Mouse (Mus musculus): ENCODE measurements around the gene Arhgef1. TPM values are rescaled to one million over a fixed set of nuclear protein-coding genes. Genes with fewer than 3 reads are reported as not detected.

The Arhgef1 gene
- polyA plus RNA-seq, 1 experiment: 84.4 TPM

DNA sequence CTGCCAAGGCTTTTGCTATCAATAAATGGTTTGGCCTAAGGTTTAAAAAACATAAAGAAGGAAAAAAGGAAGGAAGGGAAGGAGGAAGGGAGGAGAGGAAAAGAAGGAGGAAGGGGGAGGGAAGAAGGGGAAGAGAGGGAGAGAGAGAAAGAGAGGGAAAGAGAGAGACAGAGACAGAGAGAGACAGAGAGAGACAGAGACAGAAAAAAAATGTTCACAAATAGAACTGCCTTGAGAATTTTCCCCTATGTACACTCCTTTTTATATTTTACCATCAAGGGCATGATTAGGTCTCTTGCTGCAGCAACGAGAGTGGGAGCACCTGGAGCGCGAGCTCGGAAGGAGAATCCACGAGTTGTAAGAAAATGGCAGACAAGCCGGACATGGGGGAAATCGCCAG lies 40.8 kb upstream of the Arhgef1 start, which contains the start of gene Gm9844:
Gm9844 (plus strand) TSS at position 301 of the 400 bp plus-strand sequence.
- no peaks in the 10 kb centered on the region for H3K79me2 ChIP-seq (ENCODE audit: control insufficient read depth, insufficient read depth)
- H3K79me3 ChIP-seq (ENCODE audit: low read depth): no peaks in the 10 kb centered on the region
- no peaks in the 10 kb centered on the region for H3K27me3 ChIP-seq (ENCODE audit: control insufficient read depth, insufficient read depth, insufficient read length)
- H3ac ChIP-seq (ENCODE audit: control insufficient read depth, insufficient read length, low read depth): no peak within 1 kb of the TSS
- TF ChIP-seq MYOG (IDR thresholded peaks at IDR 0.05; ENCODE audit: control insufficient read depth, extremely low read depth, insufficient read length): no peak
- no peak for TF ChIP-seq CTCF (IDR thresholded peaks at IDR 0.05; ENCODE audit: control insufficient read depth, insufficient read depth, insufficient read length)
- TF ChIP-seq USF1 (IDR thresholded peaks at IDR 0.05; ENCODE audit: low read depth): no peak
- TF ChIP-seq CEBPB (IDR thresholded peaks at IDR 0.05; ENCODE audit: low read depth): no peak
- no peak for TF ChIP-seq FOSL1 (IDR thresholded peaks at IDR 0.05; ENCODE audit: insufficient read depth, low read length, poor library complexity, severe bottlenecking)
- TF ChIP-seq MYOD1 (IDR thresholded peaks at IDR 0.05; ENCODE audit: control insufficient read depth, insufficient read length, low read depth): no peak
- no peak for TF ChIP-seq MAX (IDR thresholded peaks at IDR 0.05)
- H3K4me3 ChIP-seq (ENCODE audit: insufficient read depth, poor library complexity, severe bottlenecking): no peak within 1 kb of the TSS
- H3K36me3 ChIP-seq (ENCODE audit: control insufficient read depth, insufficient read depth): no peaks in the 10 kb centered on the region

DNA sequence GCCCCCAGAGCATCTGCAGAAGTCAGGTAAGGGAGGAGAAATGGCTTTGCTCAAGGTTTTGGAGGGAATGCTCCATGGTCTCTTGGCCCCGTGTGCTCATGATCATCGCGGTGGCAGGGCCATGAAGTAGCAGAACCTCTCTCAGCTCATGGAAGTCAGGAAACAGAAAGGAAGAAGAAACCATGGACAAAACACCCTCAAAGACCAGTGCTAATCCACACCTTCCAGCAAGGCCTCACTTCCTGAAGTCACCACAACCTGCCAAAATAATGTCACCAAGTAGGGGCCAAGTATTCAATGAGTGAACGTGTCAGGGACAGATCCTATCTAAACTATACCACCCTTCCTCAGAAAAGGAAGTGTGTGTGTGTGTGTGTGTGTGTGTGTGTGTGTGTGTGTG lies 39.9 kb upstream of the Arhgef1 start:
- no peak overlapping the region for H3ac ChIP-seq (ENCODE audit: control insufficient read depth, insufficient read length, low read depth)
- no peaks in the 10 kb centered on the region for H3K79me2 ChIP-seq (ENCODE audit: control insufficient read depth, insufficient read depth)
- no peaks in the 10 kb centered on the region for H3K27me3 ChIP-seq (ENCODE audit: control insufficient read depth, insufficient read depth, insufficient read length)
- H3K79me3 ChIP-seq (ENCODE audit: low read depth): no peaks in the 10 kb centered on the region
- TF ChIP-seq CTCF (IDR thresholded peaks at IDR 0.05; ENCODE audit: control insufficient read depth, insufficient read depth, insufficient read length) (no peak), MYOD1 (IDR thresholded peaks at IDR 0.05; ENCODE audit: control insufficient read depth, insufficient read length, low read depth) (no peak), MYOG (IDR thresholded peaks at IDR 0.05; ENCODE audit: control insufficient read depth, extremely low read depth, insufficient read length) (no peak), USF1 (IDR thresholded peaks at IDR 0.05; ENCODE audit: low read depth) (no peak), MAX (IDR thresholded peaks at IDR 0.05) (no peak), FOSL1 (IDR thresholded peaks at IDR 0.05; ENCODE audit: insufficient read depth, low read length, poor library complexity, severe bottlenecking) (no peak), CEBPB (IDR thresholded peaks at IDR 0.05; ENCODE audit: low read depth) (no peak)
- no peak overlapping the region for H3K4me3 ChIP-seq (ENCODE audit: insufficient read depth, poor library complexity, severe bottlenecking)
- H3K36me3 ChIP-seq (ENCODE audit: control insufficient read depth, insufficient read depth): no peaks in the 10 kb centered on the region

DNA sequence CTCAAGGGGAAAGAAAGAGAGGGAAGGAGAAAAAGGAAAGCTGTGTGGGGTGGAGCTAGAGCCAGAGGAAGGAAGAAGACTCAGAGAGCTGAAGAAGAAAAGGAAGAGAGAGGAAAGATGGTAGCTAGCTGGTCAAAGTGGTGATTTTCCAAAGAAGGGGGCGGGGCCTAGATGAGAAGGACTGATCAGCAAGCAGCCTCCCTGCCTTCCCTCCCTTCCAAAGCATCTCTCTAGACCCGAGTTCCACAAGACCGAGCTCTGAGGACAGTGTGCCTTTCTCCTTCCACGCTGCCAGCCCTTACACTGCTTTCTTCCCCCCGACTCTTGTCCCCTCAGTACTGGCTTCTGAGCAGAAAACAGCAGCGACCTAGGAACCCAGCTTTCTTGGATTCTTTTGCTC lies 38.6 kb upstream of the Arhgef1 start:
- H3ac ChIP-seq (ENCODE audit: control insufficient read depth, insufficient read length, low read depth): no peak overlapping the region
- no peak for TF ChIP-seq CEBPB (IDR thresholded peaks at IDR 0.05; ENCODE audit: low read depth)
- no peak for TF ChIP-seq MAX (IDR thresholded peaks at IDR 0.05)
- no peak for TF ChIP-seq CTCF (IDR thresholded peaks at IDR 0.05; ENCODE audit: control insufficient read depth, insufficient read depth, insufficient read length)
- TF ChIP-seq FOSL1 (IDR thresholded peaks at IDR 0.05; ENCODE audit: insufficient read depth, low read length, poor library complexity, severe bottlenecking): no peak
- no peak for TF ChIP-seq MYOG (IDR thresholded peaks at IDR 0.05; ENCODE audit: control insufficient read depth, extremely low read depth, insufficient read length)
- TF ChIP-seq USF1 (IDR thresholded peaks at IDR 0.05; ENCODE audit: low read depth): no peak
- no peak for TF ChIP-seq MYOD1 (IDR thresholded peaks at IDR 0.05; ENCODE audit: control insufficient read depth, insufficient read length, low read depth)

DNA sequence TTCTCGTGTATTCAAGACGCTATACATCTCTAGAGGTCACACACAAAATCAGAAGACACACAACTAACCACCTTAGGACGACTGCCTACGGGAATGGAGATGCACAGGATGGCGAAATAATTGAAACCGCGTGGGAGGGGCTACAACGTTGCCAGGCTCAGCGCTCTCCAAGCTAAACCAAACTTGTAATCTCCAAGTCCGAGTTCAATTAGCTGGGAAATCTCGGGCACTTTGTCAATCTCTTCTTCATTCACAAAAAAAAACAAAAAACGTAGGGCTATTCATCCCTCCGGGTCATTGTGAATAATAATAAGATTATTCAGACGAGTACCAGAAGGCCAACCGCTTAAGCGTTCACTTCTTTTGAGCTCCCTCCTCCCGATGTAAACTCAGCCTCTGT lies 33.6 kb upstream of the Arhgef1 start:
- Histone ChIP-seq H3K36me3 (ENCODE audit: control insufficient read depth, insufficient read depth) (no peaks in the 10 kb centered on the region), H3K4me3 (ENCODE audit: insufficient read depth, poor library complexity, severe bottlenecking) (no peak overlapping the region)
- no peak for TF ChIP-seq FOSL1 (IDR thresholded peaks at IDR 0.05; ENCODE audit: insufficient read depth, low read length, poor library complexity, severe bottlenecking)
- no peak for TF ChIP-seq USF1 (IDR thresholded peaks at IDR 0.05; ENCODE audit: low read depth)
- no peak for TF ChIP-seq MYOD1 (IDR thresholded peaks at IDR 0.05; ENCODE audit: control insufficient read depth, insufficient read length, low read depth)
- no peak for TF ChIP-seq CEBPB (IDR thresholded peaks at IDR 0.05; ENCODE audit: low read depth)
- TF ChIP-seq MAX (IDR thresholded peaks at IDR 0.05): no peak
- no peak for TF ChIP-seq MYOG (IDR thresholded peaks at IDR 0.05; ENCODE audit: control insufficient read depth, extremely low read depth, insufficient read length)
- TF ChIP-seq CTCF (IDR thresholded peaks at IDR 0.05; ENCODE audit: control insufficient read depth, insufficient read depth, insufficient read length): no peak

More for the DNA sequence above, 38.6 kb upstream of the Arhgef1 start:
- Histone ChIP-seq H3K36me3 (ENCODE audit: control insufficient read depth, insufficient read depth) (no peaks in the 10 kb centered on the region), H3K4me3 (ENCODE audit: insufficient read depth, poor library complexity, severe bottlenecking) (no peak overlapping the region), H3K79me2 (ENCODE audit: control insufficient read depth, insufficient read depth) (no peaks in the 10 kb centered on the region), H3K79me3 (ENCODE audit: low read depth) (no peaks in the 10 kb centered on the region), H3K27me3 (ENCODE audit: control insufficient read depth, insufficient read depth, insufficient read length) (peaks cover 3% of the 10 kb centered on the region)

DNA sequence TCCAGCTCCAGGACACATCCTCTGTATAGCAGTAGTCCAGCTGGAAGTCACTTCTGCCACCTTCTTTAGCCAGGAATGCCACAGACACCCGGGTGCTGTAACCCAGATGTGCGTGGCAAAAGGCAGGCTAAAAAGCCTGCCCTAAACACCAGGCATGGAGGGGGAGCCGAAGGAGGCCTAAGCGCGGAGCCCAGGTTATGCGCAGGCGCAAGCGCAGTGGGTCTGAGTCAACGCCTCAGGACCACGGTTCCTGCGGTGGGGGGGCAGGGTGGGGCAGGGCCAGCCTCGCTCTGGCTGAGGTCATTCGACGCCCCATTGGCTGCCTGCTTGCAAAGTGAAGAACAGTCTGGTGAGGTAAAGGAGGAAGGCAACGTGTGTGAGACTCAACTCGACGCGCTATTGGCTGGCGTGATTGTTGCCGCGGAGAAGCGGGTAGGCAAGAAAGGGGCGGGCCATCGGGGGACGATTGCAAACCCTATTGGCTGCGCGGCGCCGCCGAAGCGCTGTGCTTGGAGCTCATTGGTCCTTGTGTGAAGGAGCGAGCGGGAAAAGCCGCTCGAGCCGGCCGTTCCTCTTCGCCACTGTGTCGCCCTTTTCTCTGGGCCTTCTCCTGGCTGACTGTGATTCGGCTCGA lies 33.1 kb upstream of the Arhgef1 start, which contains the start of the genes Lypd4 and Dmrtc2:
Lypd4 (minus strand) TSS at position 410 of the 634 bp plus-strand sequence.
Dmrtc2 (plus strand) TSS at position 526 of the 634 bp plus-strand sequence.
- Histone ChIP-seq H3ac (ENCODE audit: control insufficient read depth, insufficient read length, low read depth) (no peak within 1 kb of the TSS), H3K79me2 (ENCODE audit: control insufficient read depth, insufficient read depth) (no peaks in the 10 kb centered on the region), H3K27me3 (ENCODE audit: control insufficient read depth, insufficient read depth, insufficient read length) (peaks cover 30% of the 10 kb centered on the region), H3K79me3 (ENCODE audit: low read depth) (no peaks in the 10 kb centered on the region), H3K36me3 (ENCODE audit: control insufficient read depth, insufficient read depth) (no peaks in the 10 kb centered on the region), H3K4me3 (ENCODE audit: insufficient read depth, poor library complexity, severe bottlenecking) (no peak within 1 kb of the TSS)
- TF ChIP-seq MYOD1 (IDR thresholded peaks at IDR 0.05; ENCODE audit: control insufficient read depth, insufficient read length, low read depth): no peak
- TF ChIP-seq MYOG (IDR thresholded peaks at IDR 0.05; ENCODE audit: control insufficient read depth, extremely low read depth, insufficient read length): no peak
- no peak for TF ChIP-seq CEBPB (IDR thresholded peaks at IDR 0.05; ENCODE audit: low read depth)
- TF ChIP-seq CTCF (IDR thresholded peaks at IDR 0.05; ENCODE audit: control insufficient read depth, insufficient read depth, insufficient read length): no peak
- no peak for TF ChIP-seq MAX (IDR thresholded peaks at IDR 0.05)
- no peak for TF ChIP-seq USF1 (IDR thresholded peaks at IDR 0.05; ENCODE audit: low read depth)
- no peak for TF ChIP-seq FOSL1 (IDR thresholded peaks at IDR 0.05; ENCODE audit: insufficient read depth, low read length, poor library complexity, severe bottlenecking)

More for the DNA sequence above, 33.6 kb upstream of the Arhgef1 start:
- Histone ChIP-seq H3K79me2 (ENCODE audit: control insufficient read depth, insufficient read depth) (no peaks in the 10 kb centered on the region), H3ac (ENCODE audit: control insufficient read depth, insufficient read length, low read depth) (no peak overlapping the region), H3K27me3 (ENCODE audit: control insufficient read depth, insufficient read depth, insufficient read length) (peaks cover 24% of the 10 kb centered on the region), H3K79me3 (ENCODE audit: low read depth) (no peaks in the 10 kb centered on the region)
